Mouse (Mus musculus) lung, postnatal 10 days (tissue): ENCODE measurements around the gene Fam24a.

Experiments used
- DNase-seq: peaks from one replicate; pipeline ENCODE4 v3.0.0; 2021

Gene Fam24a

GRCm38 (mm10) chr7:131333564-131333963 lies at the start of gene Fam24a:
Gene Fam24a, plus strand, starts transcription at chr7:131333864.
- no peak for DNase-seq

GRCm38 (mm10) chr7:131297151-131297550 lies 36.5 kb upstream of the Fam24a start:
- peak; percentile 13 for DNase-seq

GRCm38 (mm10) chr7:131303340-131303739 lies 30.3 kb upstream of the Fam24a start:
- peak; percentile 4 for DNase-seq

DNA sequence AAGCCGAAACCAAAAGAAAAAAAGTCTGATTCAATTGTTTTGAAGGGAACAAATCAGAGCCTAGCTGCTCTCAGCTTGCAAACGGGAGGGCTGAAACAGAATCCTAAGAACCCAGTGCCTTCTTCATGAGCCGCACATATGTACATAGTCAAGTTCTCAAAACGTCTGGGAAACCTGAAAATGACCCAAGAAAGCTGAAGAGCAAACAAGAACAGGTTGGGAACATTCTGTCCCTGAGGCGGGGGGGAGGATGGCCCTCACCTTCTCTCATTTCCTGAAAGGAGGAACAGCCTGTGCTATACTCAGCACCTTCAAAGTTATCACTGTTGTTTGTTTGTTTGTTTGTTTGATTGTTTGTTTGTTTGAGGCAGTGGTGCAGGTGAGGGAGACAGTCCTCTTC lies 26.9 kb upstream of the Fam24a start:
- DNase-seq: no peak

GRCm38 (mm10) chr7:131314493-131314892 lies 19.2 kb upstream of the Fam24a start:
- no peak for DNase-seq

GRCm38 (mm10) chr7:131317587-131317986 lies 16.1 kb upstream of the Fam24a start:
- DNase-seq: no peak

- no peak for DNase-seq
These were observed 15.3 kb upstream of the Fam24a start for GRCm38 (mm10) chr7:131318340-131318739.

- no peak for DNase-seq
These were observed 11.5 kb upstream of the Fam24a start, which contains the start of gene Cuzd1 for GRCm38 (mm10) chr7:131322192-131322591. Gene Cuzd1, minus strand, starts transcription at chr7:131322292.

DNA sequence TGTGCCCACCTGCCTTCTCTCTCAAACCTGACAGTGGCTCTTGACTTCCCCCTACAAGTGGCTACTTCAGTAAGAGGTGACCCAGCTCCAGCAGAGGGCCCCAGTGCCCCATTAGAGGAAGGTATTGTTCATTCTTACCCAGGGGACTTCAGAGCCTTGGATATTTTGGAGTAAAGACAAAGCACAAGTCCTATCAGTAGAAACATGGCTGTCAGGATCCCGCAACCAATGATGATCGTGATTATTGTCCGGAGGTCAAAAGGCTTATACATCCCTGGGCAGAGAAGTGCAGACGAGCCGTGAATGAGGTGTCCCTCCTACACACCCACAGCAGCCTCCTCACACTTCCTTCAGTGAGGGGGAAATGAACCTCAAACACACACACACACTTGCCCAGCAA lies 6.6 kb upstream of the Fam24a start:
- DNase-seq: no peak

DNA sequence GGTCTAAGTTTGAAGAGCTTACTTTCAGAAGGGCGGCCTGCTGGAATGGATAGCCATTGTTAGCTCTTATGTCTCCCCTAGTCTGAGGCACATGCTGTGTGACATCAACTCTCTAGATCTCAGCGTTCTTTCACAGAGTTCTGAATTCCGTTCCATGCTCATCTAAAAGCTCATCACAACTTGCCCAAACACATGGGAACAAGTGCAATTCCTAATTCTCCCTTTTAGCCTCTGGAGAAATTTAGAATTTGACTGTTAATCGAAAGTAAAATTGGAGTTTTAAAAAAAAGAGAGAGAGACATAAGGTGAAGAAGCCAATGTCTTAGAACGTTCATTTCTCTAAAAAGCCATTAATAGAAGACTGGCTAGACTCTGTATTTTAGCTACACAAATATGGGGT lies 4.2 kb upstream of the Fam24a start, which contains the start of gene Fam24b:
Gene Fam24b, minus strand, starts transcription at position 101 of the 400 bp plus-strand sequence.
- DNase-seq: no peak

DNA sequence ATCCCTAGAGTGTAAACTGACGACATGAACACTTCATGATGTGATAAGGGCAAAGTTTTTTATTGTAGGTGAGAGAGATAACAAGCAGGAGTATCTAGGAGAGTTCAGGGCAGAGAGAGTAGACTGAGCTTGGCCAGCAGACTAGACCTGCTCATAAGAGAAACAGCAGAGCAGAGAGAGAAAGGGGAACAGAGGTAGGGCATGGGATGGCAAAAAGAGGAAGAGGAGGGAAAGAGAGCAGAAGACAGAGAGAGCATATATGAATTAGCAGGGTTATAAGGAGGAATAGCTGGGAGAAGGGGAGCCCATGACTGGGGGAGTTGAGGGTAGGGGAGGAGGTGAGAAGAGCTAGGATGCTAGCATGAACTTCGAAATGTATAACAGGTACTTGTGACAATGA lies 2.0 kb upstream of the Fam24a start:
- DNase-seq: no peak

GRCm38 (mm10) chr7:131337502-131338068 lies 3.9 kb downstream of the Fam24a start:
- no peak for DNase-seq

GRCm38 (mm10) chr7:131345856-131346541 lies 12.3 kb downstream of the Fam24a start:
- no peak for DNase-seq

- no peak for DNase-seq
These were observed 22.4 kb downstream of the Fam24a start for GRCm38 (mm10) chr7:131356105-131356504.

DNA sequence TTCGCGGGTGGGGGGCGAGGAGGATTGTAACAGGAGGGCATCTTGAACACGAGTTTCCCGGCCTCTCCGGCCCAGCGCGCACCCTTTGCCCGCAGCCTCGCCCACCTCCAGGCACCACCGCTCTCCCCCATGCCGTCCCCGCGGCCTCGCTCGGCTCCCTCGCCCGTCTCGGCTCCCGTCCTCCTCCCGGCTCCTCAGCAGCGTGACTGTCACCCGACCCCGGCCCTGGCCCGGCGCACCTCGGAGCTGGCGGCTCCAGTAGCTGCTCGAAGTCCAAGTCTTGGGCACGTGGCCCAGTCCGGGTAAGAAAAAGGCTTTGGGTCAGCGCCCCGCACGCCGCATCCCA lies 28.6 kb downstream of the Fam24a start:
- no peak for DNase-seq

- peak; percentile 97 for DNase-seq
These were observed 29.1 kb downstream of the Fam24a start, which contains the start of gene 2310057M21Rik for GRCm38 (mm10) chr7:131362615-131363300. Gene 2310057M21Rik, minus strand, starts transcription at chr7:131362759.

DNA sequence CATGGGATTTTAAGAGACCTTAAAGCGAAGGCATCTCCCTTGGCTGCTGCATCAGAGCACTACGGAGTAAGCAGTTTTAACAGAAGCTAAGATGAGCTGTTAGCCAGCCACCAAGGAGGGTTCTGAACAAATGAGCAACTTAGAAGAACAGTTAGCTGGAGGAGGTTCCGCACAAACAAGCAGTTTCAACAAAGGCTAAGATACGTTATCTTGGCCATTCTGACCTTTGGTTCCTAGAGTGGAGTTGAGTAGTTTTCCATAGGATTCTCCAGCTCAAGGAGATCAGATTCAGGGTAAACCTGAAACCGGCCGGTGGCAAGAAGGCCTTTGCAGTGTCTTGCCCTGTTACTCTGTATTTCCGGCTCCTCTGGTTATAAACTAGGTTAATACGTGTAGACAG lies 30.5 kb downstream of the Fam24a start:
- DNase-seq: no peak

GRCm38 (mm10) chr7:131370648-131371469 lies 37.2 kb downstream of the Fam24a start, which contains the start of gene Pstk:
Gene Pstk, plus strand, starts transcription at chr7:131371141.
- peak; percentile 89 for DNase-seq

DNA sequence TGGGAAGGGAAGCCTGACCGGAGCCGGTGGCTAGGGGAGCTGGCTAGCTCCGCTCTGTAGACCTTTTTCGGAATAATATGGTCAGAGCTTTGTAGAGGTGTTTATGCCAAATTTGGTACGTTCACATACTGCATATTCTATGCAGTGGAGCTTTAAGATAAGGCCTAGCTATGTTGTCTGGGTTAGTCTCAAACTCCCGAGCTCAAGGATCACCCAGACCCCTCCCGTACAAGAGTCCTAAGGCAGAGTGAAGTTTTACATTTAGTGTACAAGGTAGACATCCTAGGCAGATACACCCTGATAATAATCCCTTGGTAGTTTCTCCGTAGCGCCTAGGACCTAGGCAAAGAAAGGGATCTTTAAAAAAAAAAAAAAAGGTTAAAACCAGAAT lies 37.8 kb downstream of the Fam24a start:
- no peak for DNase-seq

- DNase-seq: no peak
These were observed 38.4 kb downstream of the Fam24a start for GRCm38 (mm10) chr7:131371880-131372651.
